Mouse (Mus musculus): ENCODE data around the gene Cyp24a1. TPM values are rescaled to one million over a fixed set of nuclear protein-coding genes. Genes with fewer than 3 reads are reported as not detected.

The Cyp24a1 gene
- polyA plus RNA-seq, 1 experiment from 2014 or later, result not detected

- no peak for ATAC-seq (ENCODE audit: insufficient read depth, low FRiP score)
- Histone ChIP-seq H3K36me3 (ENCODE audit: control insufficient read depth, insufficient read depth, low read length) (no peaks in the 10 kb centered on the region), H3K27me3 (ENCODE audit: control insufficient read depth, insufficient read depth, low read length) (no peaks in the 10 kb centered on the region), H3K9me3 (replicated peaks; ENCODE audit: control insufficient read depth, low read length) (no peaks in the 10 kb centered on the region), H3K4me1 (ENCODE audit: control insufficient read depth, insufficient read depth, low read length) (no peaks in the 10 kb centered on the region; the same call in 1 of the 2 replicates), H3K4me2 (ENCODE audit: low read depth, low read length) (peak overlapping the region; percentile 25; the same call in 1 of the 2 replicates), H3K4me3 (replicated peaks; ENCODE audit: low read length) (no peak overlapping the region), H3K9ac (ENCODE audit: low read length) (no peak overlapping the region), H3K27ac (ENCODE audit: low read length) (no peak overlapping the region)
- WGBS, result 32% methylated on average over 13 of the region's 13 CpGs
Measured at GRCm38 (mm10) chr2:170438782-170439181, 58.2 kb downstream of the Cyp24a1 start.

GRCm38 (mm10) chr2:170436204-170436603 is 60.7 kb downstream of the Cyp24a1 start:
- H3K27me3 ChIP-seq (ENCODE audit: control insufficient read depth, insufficient read depth, low read length), result no peaks in the 10 kb centered on the region
- no peak overlapping the region for H3K4me3 ChIP-seq (replicated peaks; ENCODE audit: low read length)
- WGBS, result 48% methylated on average over 4 of the region's 4 CpGs
- H3K4me2 ChIP-seq (ENCODE audit: low read depth, low read length), result no peak overlapping the region
- H3K36me3 ChIP-seq (ENCODE audit: control insufficient read depth, insufficient read depth, low read length), result no peaks in the 10 kb centered on the region
- H3K9ac ChIP-seq (ENCODE audit: low read length), result no peak overlapping the region
- H3K27ac ChIP-seq (ENCODE audit: low read length), result peak overlapping the region; percentile 14; the same call in 1 of the 2 replicates
- H3K4me1 ChIP-seq (ENCODE audit: control insufficient read depth, insufficient read depth, low read length), result no peaks in the 10 kb centered on the region; the same call in 1 of the 2 replicates
- no peak for ATAC-seq (ENCODE audit: insufficient read depth, low FRiP score)
- no peaks in the 10 kb centered on the region for H3K9me3 ChIP-seq (replicated peaks; ENCODE audit: control insufficient read depth, low read length)

Other genes starting within 250 kb of the Cyp24a1 start
- 8.9 and 13.2 TPM in 2 replicates for gene Bcas1, start 69.3 kb downstream of the Cyp24a1 start, polyA plus RNA-seq (2015; fragmentation: Nextera tagmentation; extraction: Ambion mirVana)
- gene Pfdn4, start 717 bp downstream of the Cyp24a1 start, polyA plus RNA-seq (2015; fragmentation: Nextera tagmentation; extraction: Ambion mirVana), result 53.0 and 67.3 TPM in 2 replicates
- gene 4930470P17Rik, start 104.9 kb upstream of the Cyp24a1 start, polyA plus RNA-seq (2015; fragmentation: Nextera tagmentation; extraction: Ambion mirVana), result not detected in 2 replicates
- gene Dok5, start 234.7 kb upstream of the Cyp24a1 start, polyA plus RNA-seq (2015; fragmentation: Nextera tagmentation; extraction: Ambion mirVana), result 3.5 TPM in 2 replicates

Data from stomach, embryonic 16.5 days (tissue).